Mouse (Mus musculus): ENCODE data around the gene Scaf8.
A peak's percentile ranks its signal among the peaks of the same experiment; 100 is the strongest.

Gene Scaf8

DNA sequence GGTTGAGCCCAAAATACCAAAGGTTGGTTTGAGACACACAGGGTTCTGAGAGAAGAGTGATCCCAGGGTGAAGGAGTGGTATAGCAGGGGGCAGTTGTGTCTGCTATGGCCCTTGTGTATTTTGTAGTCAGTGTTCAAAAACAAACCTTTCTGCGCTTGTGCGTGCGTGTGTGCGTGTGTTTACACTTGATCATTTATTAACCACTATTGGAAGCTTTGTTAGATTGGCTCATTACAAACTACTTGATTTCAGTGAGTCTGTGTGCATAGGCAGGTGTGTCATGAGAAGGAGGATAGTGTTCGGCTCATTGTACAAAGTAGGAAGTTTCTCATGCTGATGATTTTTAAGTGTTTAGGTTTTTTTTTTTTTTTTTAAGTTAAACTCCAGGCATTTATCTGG is 95.4 kb downstream of the Scaf8 start:
- no peak for DNase-seq

GRCm38 (mm10) chr17:3212105-3212504 is 97.3 kb downstream of the Scaf8 start:
- no peak for DNase-seq

DNA sequence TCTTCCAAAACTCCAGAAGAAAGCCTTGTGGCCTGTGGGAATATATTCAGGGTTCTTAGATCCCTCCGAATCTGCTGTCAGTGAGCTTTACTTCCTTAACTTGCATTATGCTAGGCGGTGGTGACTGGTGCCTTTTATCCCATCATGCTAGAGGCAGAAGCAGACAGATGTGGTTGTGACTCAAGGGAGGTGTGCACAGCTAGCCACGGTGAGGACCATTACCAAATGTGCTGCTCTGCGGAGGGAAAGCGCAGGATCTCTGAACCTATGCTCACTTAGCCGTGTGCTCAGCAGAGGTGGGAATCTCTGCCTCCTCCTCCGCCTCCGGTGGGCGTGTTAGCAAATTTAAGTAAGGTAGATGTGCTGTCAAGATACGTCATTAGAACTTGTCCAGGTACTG is 98.1 kb downstream of the Scaf8 start:
- DNase-seq = no peak

DNA sequence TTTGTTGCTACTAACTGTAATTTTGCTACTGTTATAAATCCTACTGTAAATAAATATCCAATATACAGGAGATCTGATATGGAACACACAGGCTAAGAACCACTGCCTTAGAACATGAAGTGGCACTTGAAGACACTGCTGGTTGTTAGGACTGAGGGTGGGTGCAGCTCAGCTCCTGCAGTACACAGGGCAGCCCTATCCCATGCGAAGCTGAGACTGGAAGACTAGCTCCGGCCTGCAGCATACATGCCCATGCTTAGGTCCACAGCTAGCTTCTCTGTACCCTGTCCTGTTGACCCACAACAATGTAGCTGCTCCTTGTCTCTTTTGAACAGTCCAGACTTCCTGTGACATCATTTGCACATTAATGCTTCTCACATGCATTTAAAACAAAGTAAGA is 100.1 kb downstream of the Scaf8 start:
- no peak for DNase-seq

DNA sequence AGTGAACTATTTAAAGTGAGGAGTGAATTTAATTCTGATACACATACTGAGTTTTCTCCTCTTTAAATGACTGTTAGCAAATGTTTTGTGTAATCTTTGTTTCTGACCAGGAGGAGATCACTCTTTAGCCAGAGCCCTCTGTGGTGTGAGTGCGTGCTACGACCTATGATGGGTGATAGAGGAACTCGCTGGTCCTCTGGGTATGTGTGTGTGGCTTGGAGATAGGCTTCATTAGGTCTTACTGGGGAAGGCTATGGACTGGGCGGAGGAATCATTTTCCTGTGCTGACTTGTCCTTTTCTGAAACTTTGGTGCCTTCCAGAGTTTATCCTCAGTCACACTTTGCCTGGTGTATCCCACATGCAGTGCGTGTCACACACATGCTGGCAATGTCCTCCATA is 102.3 kb downstream of the Scaf8 start:
- DNase-seq = no peak

DNA sequence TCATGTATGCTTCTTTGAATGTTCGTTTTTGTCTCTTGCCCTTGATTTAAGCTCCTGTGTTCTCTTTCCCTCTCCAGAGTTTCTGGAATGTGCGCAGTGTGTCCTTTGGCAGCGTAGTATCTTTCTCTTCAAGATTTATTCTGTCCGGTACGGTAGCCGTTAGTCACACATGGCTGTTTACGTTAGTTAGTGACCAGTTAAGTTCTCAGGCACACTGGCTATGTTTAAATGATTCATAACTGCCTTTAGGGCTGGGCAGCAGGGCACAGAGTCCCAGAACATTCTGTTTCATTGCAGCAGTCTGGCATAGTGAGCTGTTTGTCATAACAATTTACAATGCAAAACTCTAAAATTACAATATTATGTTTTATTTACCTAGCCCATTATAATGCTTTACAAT is 103.6 kb downstream of the Scaf8 start:
- DNase-seq = no peak

DNA sequence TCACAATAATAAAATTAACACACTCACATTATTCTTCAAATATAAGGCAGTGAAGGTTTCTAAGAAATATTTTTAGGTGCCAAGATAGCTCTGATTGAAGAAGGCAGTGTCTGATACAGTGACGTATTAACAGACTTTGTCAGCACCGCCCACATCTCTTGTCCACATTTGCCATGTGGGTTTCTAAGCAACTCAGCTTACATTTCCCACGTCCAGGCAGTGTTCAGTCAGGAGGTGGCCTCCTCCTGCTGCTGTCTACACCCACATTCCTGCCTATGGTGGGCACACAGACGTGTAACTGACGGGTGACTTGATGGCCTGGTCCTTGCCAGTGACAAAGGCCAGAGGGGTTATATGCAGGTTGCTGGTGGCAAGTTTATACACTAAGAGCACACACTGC is 104.1 kb downstream of the Scaf8 start:
- no peak for DNase-seq

DNA sequence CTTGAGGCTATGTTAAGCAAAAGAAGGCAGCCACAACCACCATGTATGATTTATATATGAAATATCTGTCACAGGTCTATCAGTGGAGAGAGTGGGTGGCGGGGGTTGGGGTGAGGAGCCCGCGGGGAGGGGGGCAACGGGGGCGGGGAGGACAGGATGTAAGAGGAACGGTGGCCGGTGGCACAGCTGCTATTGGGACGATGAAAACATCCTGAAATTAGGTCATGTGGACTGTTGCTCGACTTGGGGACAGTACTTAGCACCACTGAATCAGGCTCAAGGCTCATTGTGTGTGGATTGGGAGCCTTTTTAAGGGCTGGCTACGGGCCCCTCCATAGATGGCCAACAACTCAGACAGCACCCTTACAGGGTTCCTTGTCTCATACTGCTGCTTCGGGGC is 105.4 kb downstream of the Scaf8 start:
- DNase-seq = no peak

GRCm38 (mm10) chr17:3223071-3223470 is 108.3 kb downstream of the Scaf8 start:
- no peak for DNase-seq

DNA sequence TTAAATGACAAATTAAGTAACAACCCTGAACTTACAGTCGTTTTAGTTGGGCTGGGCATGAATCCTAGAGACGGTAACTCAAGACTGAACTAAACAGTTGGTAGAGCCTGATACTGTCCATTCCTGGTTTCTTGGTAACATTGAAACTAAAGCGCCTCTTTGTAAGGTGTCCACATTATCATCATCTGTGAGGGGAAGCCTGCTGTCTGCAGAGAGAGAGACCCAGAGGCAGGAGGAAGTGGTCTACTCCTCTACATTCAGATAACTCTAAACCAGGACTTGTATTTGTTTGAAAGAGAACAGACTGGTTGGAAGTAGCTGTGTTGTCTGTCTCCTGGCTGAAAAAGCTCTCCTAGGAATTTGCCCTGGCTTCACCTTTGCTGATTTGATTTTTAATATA is 108.9 kb downstream of the Scaf8 start:
- DNase-seq = no peak

- DNase-seq = peak; percentile 76
Observed at GRCm38 (mm10) chr17:3224383-3225106, 109.8 kb downstream of the Scaf8 start.

- DNase-seq = peak; percentile 32
Observed at GRCm38 (mm10) chr17:3230231-3231000, 115.6 kb downstream of the Scaf8 start.

GRCm38 (mm10) chr17:3232626-3233025 is 117.9 kb downstream of the Scaf8 start:
- DNase-seq = no peak

GRCm38 (mm10) chr17:3243672-3244071 is 128.9 kb downstream of the Scaf8 start:
- no peak for DNase-seq

- peak; percentile 22 for DNase-seq
Observed at GRCm38 (mm10) chr17:3244881-3245739, 130.3 kb downstream of the Scaf8 start.

DNA sequence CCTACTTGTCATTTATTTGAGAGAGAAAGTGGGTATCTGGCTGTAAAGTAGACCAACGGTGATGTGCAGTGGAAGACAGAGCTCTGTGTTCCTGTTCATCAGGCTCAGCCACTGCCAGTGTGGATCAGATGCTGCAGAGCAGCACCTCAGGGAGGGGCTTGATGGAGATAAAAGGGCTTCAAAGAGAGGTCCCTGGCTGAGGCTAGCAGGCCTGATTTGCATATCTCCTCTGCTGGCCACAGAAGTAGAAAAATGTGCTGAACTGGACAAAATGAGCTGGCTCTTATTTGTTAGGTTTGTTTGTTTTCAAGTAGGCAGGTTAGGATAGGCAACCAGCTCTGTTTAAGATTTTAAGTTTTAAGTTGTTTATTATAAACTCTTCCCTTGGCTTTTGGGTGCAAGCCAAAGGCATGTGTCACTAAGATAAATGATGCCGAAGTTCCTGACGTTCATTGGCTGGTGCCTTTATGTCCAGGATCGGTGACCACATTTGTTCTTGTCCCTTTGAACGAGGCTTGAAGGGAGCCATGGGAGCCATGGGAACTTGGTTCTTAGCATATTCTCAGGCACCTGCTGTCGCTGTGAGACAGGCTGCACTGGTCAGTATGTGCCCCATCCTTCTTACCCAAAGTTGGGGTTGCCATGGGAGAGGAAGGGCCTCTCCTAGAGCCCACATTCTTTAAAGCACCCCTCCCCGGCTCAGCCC is 132.0 kb downstream of the Scaf8 start:
- DNase-seq = no peak
